Mouse (Mus musculus) adrenal gland, postnatal 36 days (tissue): Measurements from ENCODE around the gene Fus. TPM values are rescaled to one million over a fixed set of nuclear protein-coding genes. Genes with fewer than 3 reads are reported as not detected.

ENCODE experiments used
- total RNA-seq, 2 experiments: library from RNA; stranded (reverse); gene quantifications; 2 replicates each; pipeline ENCODE4 v1.2.3; 2021

The Fus gene
- total RNA-seq, 2 experiments from 2014 or later = 170 to 229 TPM

Other genes starting within 250 kb of the Fus start
- not detected for gene Ctf2, start 235.3 kb upstream of the Fus start, total RNA-seq
- 10 to 100 TPM; 13.1 to 13.7 TPM for gene Fbxl19, start 222.9 kb upstream of the Fus start, total RNA-seq
- gene Orai3, start 197.6 kb upstream of the Fus start, total RNA-seq = 10 to 100 TPM; 27.7 to 36.3 TPM
- gene Setd1a, start 190.8 kb upstream of the Fus start, total RNA-seq = 10 to 100 TPM; 36.0 TPM
- 1 to 10 TPM; 4.1 to 6.6 TPM for gene Gm49388, start 181.8 kb upstream of the Fus start, total RNA-seq
- 10 to 100 TPM; 30.0 to 53.3 TPM for gene Hsd3b7, start 166.9 kb upstream of the Fus start, total RNA-seq
- 100 to 1,000 TPM in 1 of 2 experiments, 10 to 100 TPM in 1; 92.5 to 108 TPM for gene Stx4a, start 143.2 kb upstream of the Fus start, total RNA-seq
- gene Stx1b, start 142.9 kb upstream of the Fus start, total RNA-seq = 1 to 10 TPM; 4.4 to 4.5 TPM
- gene Zfp646, start 91.2 kb upstream of the Fus start, total RNA-seq = 10 to 100 TPM; 30.0 to 31.2 TPM
- gene Zfp668, start 90.6 kb upstream of the Fus start, total RNA-seq = 1 to 10 TPM; 6.3 to 7.7 TPM
- gene Prss53, start 76.5 kb upstream of the Fus start, total RNA-seq = 1 to 10 TPM in 1 of 2 experiments, under 1 TPM in 1; 0.49 to 1.7 TPM
- gene Gm21974, start 72.0 kb upstream of the Fus start, total RNA-seq = not detected
- gene Vkorc1, start 71.8 kb upstream of the Fus start, total RNA-seq = 10 to 100 TPM; 61.5 to 65.8 TPM
- 100 to 1,000 TPM; 101 to 115 TPM for gene Bckdk, start 63.4 kb upstream of the Fus start, total RNA-seq
- gene Kat8, start 54.9 kb upstream of the Fus start, total RNA-seq = 10 to 100 TPM; 25.9 to 27.9 TPM
- gene Prss8, start 37.4 kb upstream of the Fus start, total RNA-seq = not detected
- 10 to 100 TPM in 1 of 2 experiments, 1 to 10 TPM in 1; 6.7 to 10.7 TPM for gene Prss36, start 20.7 kb upstream of the Fus start, total RNA-seq
- 1 to 10 TPM; 3.6 to 5.4 TPM for gene Pycard, start 26.4 kb downstream of the Fus start, total RNA-seq
- gene Trim72, start 36.5 kb downstream of the Fus start, total RNA-seq = under 1 TPM in 1 of 2 experiments, not detected in 1; 0.20 TPM
- 1 to 10 TPM; 4.4 to 7.8 TPM for gene Itgam, start 95.2 kb downstream of the Fus start, total RNA-seq
- gene Gm49368, start 95.2 kb downstream of the Fus start, total RNA-seq = not detected
- 1 to 10 TPM in 1 of 2 experiments, under 1 TPM in 1; 0.89 to 2.9 TPM for gene Itgax, start 162.1 kb downstream of the Fus start, total RNA-seq
- gene Itgad, start 186.9 kb downstream of the Fus start, total RNA-seq = under 1 TPM in 1 of 2 experiments, not detected in 1; 0.13 TPM
- gene Cox6a2, start 238.9 kb downstream of the Fus start, total RNA-seq = 1 to 10 TPM in 1 of 2 experiments, not detected in 1; 6.9 TPM